Mouse (Mus musculus) layer of hippocampus, postnatal 36 days (tissue): ENCODE measurements at regions not wholly inside any gene's neighbourhood (a gene's known extent, or its start where the extent isn't known, plus 50 kb on each side); places are given as distances from the start of the nearest gene placed in this dataset.

Experiments
- DNase-seq, 2 experiments: peaks; one replicate each; pipeline ENCODE4 v3.0.0; 2022

DNA sequence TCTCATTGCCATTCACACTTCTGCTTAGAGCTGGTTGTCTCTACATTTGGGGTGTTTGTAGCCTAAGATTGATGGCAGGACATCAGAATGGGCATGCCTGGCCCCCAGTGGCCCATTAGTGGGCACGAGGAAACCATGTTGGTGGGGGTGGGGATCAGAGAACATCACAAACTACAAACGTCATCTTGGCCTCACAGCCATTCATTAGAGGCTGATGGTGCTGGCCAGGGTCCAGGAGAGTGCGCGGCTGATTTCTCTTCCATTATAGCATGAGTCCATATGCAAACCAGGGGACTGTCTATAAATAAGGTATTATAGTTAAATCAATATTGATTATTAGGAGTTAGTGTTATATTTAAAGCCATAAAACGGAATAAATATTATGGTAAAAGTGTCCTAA lies 67.9 kb downstream of the 3100002H09Rik start:
- no peak for DNase-seq

- DNase-seq: no peak
These were observed 72.1 kb downstream of the 3100002H09Rik start for GRCm38 (mm10) chr4:124538471-124538870.

- DNase-seq: no peak
These were observed 72.9 kb downstream of the 3100002H09Rik start for GRCm38 (mm10) chr4:124537681-124538080.

GRCm38 (mm10) chr4:124533614-124534013 lies 77.0 kb downstream of the 3100002H09Rik start:
- no peak for DNase-seq

DNA sequence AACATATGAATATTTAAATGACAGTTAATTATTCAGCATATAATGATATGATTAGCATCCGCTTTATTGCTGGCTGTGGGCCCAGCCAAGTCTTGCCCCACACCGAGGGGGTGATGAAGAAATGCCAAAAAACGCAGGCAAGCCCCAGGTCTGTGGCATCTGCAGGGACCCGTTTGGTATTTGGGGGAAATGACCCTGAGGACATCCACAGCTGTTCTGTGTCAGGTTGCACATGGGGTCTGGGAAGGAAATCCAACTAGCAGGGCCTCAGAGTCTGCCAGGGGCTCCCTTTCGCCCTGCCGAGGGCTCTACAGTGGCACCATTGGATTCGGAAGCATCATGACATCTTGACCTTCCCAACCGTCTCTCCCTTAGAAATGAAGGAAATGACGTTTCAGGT lies 80.0 kb downstream of the 3100002H09Rik start:
- DNase-seq: no peak

DNA sequence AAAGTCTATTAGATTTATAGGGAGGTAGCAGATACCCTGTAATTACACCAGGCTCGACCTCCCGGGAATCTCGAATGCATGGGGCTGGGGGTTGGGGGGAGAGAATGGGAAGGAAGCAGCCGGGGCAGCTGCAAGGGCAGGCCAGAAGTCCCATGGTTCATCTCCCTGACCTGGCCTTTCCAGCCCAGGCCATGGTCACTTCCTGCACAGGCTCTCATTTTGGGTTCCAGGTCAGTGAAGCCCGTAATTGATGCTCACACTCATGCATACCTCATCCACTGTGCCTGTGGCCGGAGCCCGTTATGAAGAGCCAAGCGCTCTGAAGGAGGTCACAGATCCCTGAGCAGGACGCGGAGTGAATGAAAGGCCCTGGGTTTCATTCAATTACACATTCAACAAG lies 83.8 kb downstream of the 3100002H09Rik start:
- DNase-seq: no peak

DNA sequence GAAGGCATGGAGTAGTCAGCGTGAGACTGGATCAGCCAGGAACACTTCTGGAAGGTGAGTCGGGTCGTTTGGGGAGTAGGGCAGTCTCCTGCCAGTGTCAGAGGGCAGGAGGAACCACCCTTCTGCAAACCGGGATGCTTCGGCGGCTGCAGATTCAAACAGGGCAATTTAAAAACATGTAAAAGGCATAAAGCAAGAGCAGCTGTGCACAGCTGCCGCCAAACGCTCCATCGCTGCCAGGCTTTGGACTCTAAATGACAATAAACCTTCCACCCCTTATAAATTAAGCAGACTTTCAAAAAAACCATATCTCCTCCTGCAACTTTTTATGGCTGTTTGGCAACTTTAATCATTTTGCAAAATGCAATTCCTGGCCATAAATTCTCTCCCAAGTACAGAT lies 84.2 kb downstream of the 3100002H09Rik start:
- DNase-seq: no peak

DNA sequence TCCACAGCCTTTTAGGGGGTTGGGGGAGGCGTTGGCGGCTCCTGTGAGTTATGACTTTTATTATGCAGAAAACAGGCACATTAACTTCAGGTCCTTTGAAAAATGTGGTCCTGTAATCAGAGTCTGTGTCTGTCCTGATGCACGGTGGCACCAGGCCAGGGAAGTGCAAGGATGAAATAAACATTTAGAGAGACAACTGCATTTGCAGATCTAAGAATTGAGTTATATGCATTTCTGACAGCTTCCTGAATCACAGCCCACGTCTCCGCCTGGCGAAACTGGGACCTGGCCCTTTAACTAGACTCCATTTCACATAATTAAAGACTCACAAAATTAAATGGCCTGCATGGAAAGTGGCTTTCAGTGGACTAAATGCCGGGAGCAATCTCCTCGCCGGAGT lies 90.3 kb downstream of the 3100002H09Rik start:
- no peak for DNase-seq

- DNase-seq: peak; percentile 28 to 43
These were observed 98.8 kb downstream of the 3100002H09Rik start for GRCm38 (mm10) chr4:124511761-124512160.

DNA sequence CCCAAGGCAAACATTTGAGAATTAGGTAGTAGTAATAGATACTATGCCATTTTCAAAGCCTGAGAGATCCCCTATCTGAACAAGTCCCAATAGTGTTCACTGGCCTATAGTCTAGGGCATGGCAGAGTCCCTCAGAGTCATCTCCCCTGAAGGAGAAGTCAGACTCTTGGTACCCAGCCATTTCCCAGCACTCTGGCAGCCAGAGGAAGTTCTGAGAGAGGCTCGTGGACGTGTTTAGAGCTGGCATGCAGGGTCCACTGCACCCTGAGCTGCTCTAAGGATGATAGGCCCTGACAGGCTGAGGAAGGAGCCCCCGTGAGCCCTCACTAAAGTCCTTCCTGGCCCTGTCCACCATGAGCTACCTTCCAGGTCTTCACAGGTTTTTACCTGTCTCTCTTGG lies 99.8 kb downstream of the 3100002H09Rik start:
- no peak for DNase-seq

DNA sequence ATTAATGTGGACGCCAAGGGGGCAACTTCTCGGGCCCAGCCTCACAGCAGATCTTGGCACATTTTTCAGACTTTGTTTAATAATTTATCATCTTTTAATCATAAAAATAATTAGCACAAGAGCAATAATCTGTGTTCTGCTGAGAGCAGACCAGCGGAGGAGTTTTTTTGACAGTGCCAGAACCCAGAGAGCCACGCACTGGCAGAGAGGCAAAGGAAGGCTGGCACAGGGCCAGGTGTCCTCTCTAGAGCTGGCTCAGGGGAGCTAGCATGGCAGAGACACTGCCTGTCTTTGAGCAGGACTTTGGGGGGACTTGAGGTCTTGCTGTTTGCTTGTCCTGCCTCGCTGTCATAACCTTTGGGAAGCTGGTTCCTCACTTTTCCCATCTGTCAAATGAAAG lies 100.9 kb downstream of the 3100002H09Rik start:
- peak; percentile 57 to 72 for DNase-seq

DNA sequence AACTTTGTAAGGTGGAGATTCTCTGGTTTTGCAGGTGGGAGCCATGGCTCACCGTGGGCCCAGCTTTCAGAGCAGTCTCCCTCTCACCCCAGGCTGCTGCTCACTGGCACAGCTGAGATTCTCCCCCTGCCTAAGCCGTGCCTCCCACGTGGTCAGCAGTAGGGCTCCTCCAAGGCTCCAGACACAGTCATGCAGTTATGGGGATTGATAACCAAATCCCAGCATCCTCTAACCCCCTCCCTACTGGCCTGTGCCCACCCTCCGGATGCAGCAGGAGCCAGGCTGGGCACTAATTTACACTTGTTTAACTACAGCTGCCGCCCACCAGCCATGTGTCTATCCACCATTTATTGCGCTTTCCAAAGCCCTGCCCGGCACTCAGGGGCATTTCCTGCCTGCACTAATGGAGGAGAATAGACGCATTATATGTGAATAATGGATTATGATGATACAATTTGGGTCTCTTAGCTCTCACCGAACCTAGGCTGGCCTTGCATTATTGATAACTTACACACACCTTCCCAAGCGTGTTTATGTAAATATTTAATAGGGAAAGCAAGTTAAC lies 104.4 kb downstream of the 3100002H09Rik start:
- DNase-seq: no peak

GRCm38 (mm10) chr4:124501785-124502184 lies 108.8 kb downstream of the 3100002H09Rik start:
- DNase-seq: no peak

DNA sequence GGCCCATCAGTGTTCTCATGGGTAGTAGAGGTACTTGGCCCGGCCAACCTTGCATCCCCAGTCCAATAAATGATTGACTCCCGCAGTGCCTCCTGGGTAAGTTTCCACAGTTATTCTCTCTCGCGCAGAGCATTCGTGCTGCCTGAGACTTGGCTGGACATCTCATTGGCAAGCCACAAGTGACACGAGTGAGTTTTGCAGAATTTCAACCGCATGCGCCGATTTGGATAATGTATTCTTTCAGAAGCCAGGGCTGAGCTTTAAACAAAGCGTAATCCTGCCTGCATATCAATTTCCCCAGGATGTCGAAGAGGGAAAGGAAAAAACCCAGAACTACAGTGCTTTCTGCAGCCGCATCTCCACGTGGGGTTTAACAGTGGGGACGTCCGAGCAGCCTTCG lies 112.6 kb downstream of the 3100002H09Rik start:
- peak; percentile 20 to 35 for DNase-seq

GRCm38 (mm10) chr4:124485941-124486581 lies 124.5 kb downstream of the 3100002H09Rik start:
- no peak for DNase-seq

GRCm38 (mm10) chr4:124484613-124485586 lies 125.7 kb downstream of the 3100002H09Rik start:
- no peak for DNase-seq

GRCm38 (mm10) chr4:124477870-124478301 lies 132.7 kb downstream of the 3100002H09Rik start:
- no peak for DNase-seq

- DNase-seq: no peak
These were observed 133.2 kb downstream of the 3100002H09Rik start for GRCm38 (mm10) chr4:124477359-124477868.

- no peak for DNase-seq
These were observed 145.3 kb downstream of the 3100002H09Rik start for GRCm38 (mm10) chr4:124465229-124465820.

DNA sequence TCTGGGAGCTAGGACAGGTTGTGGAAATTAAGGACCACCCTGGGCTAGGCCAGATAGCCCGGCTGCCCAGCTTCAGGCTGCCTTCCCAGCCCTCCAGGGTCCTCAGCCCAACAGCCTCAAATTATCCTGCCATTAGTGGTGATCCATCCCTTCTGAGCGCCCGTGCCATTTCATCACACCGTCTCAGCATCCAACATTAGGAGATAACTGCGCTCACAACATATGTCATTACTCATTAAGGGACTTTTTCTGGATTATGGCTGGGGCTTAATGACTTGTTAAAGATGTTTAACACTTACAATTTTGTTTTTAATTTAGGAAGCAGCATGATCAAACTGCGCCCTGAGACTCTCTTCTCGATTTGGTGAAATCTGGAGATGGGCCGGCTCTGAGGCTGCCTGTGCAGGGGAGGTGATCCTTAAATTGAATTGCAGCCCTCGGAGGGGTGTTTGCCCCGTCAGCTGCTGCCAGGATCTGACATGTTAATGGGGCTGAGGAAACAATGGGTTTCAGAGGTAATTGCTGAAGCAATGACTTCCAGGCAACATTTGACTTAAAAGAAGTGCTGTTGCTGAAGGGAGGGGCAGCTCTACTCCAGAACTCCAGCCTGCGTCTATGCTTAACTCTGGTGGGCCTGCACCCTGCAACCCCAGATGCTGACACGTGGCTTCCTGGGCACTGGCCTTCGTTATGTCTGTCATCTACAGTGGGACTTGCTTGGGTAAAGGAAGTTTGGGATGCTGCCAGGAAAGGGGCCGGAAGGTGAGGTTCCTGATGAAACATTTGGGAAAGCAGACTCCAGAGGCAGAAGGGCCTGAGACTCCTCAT lies 154.9 kb downstream of the 3100002H09Rik start:
- no peak for DNase-seq

GRCm38 (mm10) chr4:124451131-124451530 lies 159.5 kb downstream of the 3100002H09Rik start:
- peak; percentile 19 to 40 for DNase-seq

- peak in 1 of 2 experiments; percentile 23 for DNase-seq
These were observed 164.0 kb downstream of the 3100002H09Rik start for GRCm38 (mm10) chr4:124446615-124447014.
